Mouse (Mus musculus): ENCODE results near the gene Psmb2. TPM values are rescaled to one million over a fixed set of nuclear protein-coding genes. Genes with fewer than 3 reads are reported as not detected.

Gene Psmb2
- polyA plus RNA-seq, 1 experiment from 2014 or later: 542 TPM

GRCm38 (mm10) chr4:126734700-126735381 is 57.4 kb downstream of the Psmb2 start:
- H3K4me1 ChIP-seq (replicated peaks; ENCODE audit: control insufficient read depth, insufficient read depth, low read length): no peaks in the 10 kb centered on the region; the same call in 1 of the 2 replicates
- H3K9me3 ChIP-seq (ENCODE audit: control insufficient read depth, low read length): no peaks in the 10 kb centered on the region
- peaks cover 92% of the 10 kb centered on the region for H3K27me3 ChIP-seq (replicated peaks; ENCODE audit: control insufficient read depth, insufficient read depth, low read length)
- peak; percentile 70 for DNase-seq (ENCODE audit: low spot score)
- peak overlapping the region; percentile 45 for H3K4me2 ChIP-seq (ENCODE audit: low read length)
- H3K36me3 ChIP-seq (ENCODE audit: control insufficient read depth, insufficient read depth, low read length): no peaks in the 10 kb centered on the region
- no peak overlapping the region for H3K27ac ChIP-seq (ENCODE audit: low read depth)
- 3% methylated on average over 50 of the region's 51 CpGs for WGBS
- H3K9ac ChIP-seq (ENCODE audit: low read length): no peak overlapping the region
- ATAC-seq (replicated peaks; ENCODE audit: low FRiP score, low TSS enrichment, low read depth): no peak
- peak overlapping the region; percentile 25 for H3K4me3 ChIP-seq (ENCODE audit: low read depth, low read length)

GRCm38 (mm10) chr4:126735382-126736000 is 58.1 kb downstream of the Psmb2 start:
- peak overlapping the region; percentile 45 for H3K4me2 ChIP-seq (ENCODE audit: low read length)
- H3K36me3 ChIP-seq (ENCODE audit: control insufficient read depth, insufficient read depth, low read length): no peaks in the 10 kb centered on the region
- peak overlapping the region; percentile 25 for H3K4me3 ChIP-seq (ENCODE audit: low read depth, low read length)
- H3K4me1 ChIP-seq (replicated peaks; ENCODE audit: control insufficient read depth, insufficient read depth, low read length): no peaks in the 10 kb centered on the region; the same call in 1 of the 2 replicates
- H3K27me3 ChIP-seq (replicated peaks; ENCODE audit: control insufficient read depth, insufficient read depth, low read length): peaks cover 86% of the 10 kb centered on the region
- no peak overlapping the region for H3K27ac ChIP-seq (ENCODE audit: low read depth)
- peak; percentile 74 for DNase-seq (ENCODE audit: low spot score)
- H3K9me3 ChIP-seq (ENCODE audit: control insufficient read depth, low read length): no peaks in the 10 kb centered on the region
- 0 out of 2 replicates have a peak, but pooled peaks have one; percentile 26 for ATAC-seq (replicated peaks; ENCODE audit: low FRiP score, low TSS enrichment, low read depth)
- 0 out of 2 replicates have a peak overlapping the region, but pooled peaks have one; percentile 5 for H3K9ac ChIP-seq (ENCODE audit: low read length)
- WGBS: 2% methylated on average over 44 of the region's 62 CpGs

GRCm38 (mm10) chr4:126736001-126736414 is 58.6 kb downstream of the Psmb2 start, which contains the start of gene Tfap2e:
Gene Tfap2e, minus strand, starts transcription at chr4:126736240.
- H3K9ac ChIP-seq (ENCODE audit: low read length): 0 out of 2 replicates have a peak within 1 kb of the TSS, but pooled peaks have one; percentile 5
- peak within 1 kb of the TSS; percentile 25 for H3K4me3 ChIP-seq (ENCODE audit: low read depth, low read length)
- no peaks in the 10 kb centered on the region for H3K36me3 ChIP-seq (ENCODE audit: control insufficient read depth, insufficient read depth, low read length)
- peak; percentile 54; the same call in 1 of the 2 replicates for ATAC-seq (replicated peaks; ENCODE audit: low FRiP score, low TSS enrichment, low read depth)
- WGBS: 3% methylated on average over 32 of the region's 32 CpGs
- H3K4me2 ChIP-seq (ENCODE audit: low read length): peak within 1 kb of the TSS; percentile 45
- H3K9me3 ChIP-seq (ENCODE audit: control insufficient read depth, low read length): no peaks in the 10 kb centered on the region
- DNase-seq (ENCODE audit: low spot score): peak; percentile 79
- H3K4me1 ChIP-seq (replicated peaks; ENCODE audit: control insufficient read depth, insufficient read depth, low read length): no peaks in the 10 kb centered on the region; the same call in 1 of the 2 replicates
- H3K27ac ChIP-seq (ENCODE audit: low read depth): no peak within 1 kb of the TSS
- peaks cover 80% of the 10 kb centered on the region for H3K27me3 ChIP-seq (replicated peaks; ENCODE audit: control insufficient read depth, insufficient read depth, low read length)

- Histone ChIP-seq H3K4me3 (ENCODE audit: low read depth, low read length) (no peak overlapping the region), H3K36me3 (ENCODE audit: control insufficient read depth, insufficient read depth, low read length) (peaks cover 11% of the 10 kb centered on the region), H3K4me2 (ENCODE audit: low read length) (no peak overlapping the region), H3K27ac (ENCODE audit: low read depth) (no peak overlapping the region), H3K4me1 (replicated peaks; ENCODE audit: control insufficient read depth, insufficient read depth, low read length) (no peaks in the 10 kb centered on the region; the same call in 1 of the 2 replicates), H3K27me3 (replicated peaks; ENCODE audit: control insufficient read depth, insufficient read depth, low read length) (peaks cover 39% of the 10 kb centered on the region), H3K9ac (ENCODE audit: low read length) (no peak overlapping the region), H3K9me3 (ENCODE audit: control insufficient read depth, low read length) (no peaks in the 10 kb centered on the region)
- ATAC-seq (replicated peaks; ENCODE audit: low FRiP score, low TSS enrichment, low read depth) (no peak), DNase-seq (ENCODE audit: low spot score) (no peak)
- 23% methylated on average over 10 of the region's 10 CpGs for WGBS
Measured at GRCm38 (mm10) chr4:126739966-126740676, 62.7 kb downstream of the Psmb2 start.

- H3K4me2 ChIP-seq (ENCODE audit: low read length): 0 out of 2 replicates have a peak overlapping the region, but pooled peaks have one; percentile 8
- H3K9me3 ChIP-seq (ENCODE audit: control insufficient read depth, low read length): no peaks in the 10 kb centered on the region
- no peak overlapping the region for H3K9ac ChIP-seq (ENCODE audit: low read length)
- ATAC-seq (replicated peaks; ENCODE audit: low FRiP score, low TSS enrichment, low read depth): peak; percentile 33; the same call in 1 of the 2 replicates
- peaks cover 26% of the 10 kb centered on the region for H3K27me3 ChIP-seq (replicated peaks; ENCODE audit: control insufficient read depth, insufficient read depth, low read length)
- no peak overlapping the region for H3K27ac ChIP-seq (ENCODE audit: low read depth)
- DNase-seq (ENCODE audit: low spot score): peak; percentile 90
- no peak overlapping the region for H3K4me3 ChIP-seq (ENCODE audit: low read depth, low read length)
- 3% methylated on average over 12 of the region's 12 CpGs for WGBS
- H3K36me3 ChIP-seq (ENCODE audit: control insufficient read depth, insufficient read depth, low read length): peaks cover 25% of the 10 kb centered on the region
- H3K4me1 ChIP-seq (replicated peaks; ENCODE audit: control insufficient read depth, insufficient read depth, low read length): no peaks in the 10 kb centered on the region
Measured at GRCm38 (mm10) chr4:126741448-126741847, 64.0 kb downstream of the Psmb2 start.

GRCm38 (mm10) chr4:126742976-126743375 is 65.5 kb downstream of the Psmb2 start:
- peaks cover 37% of the 10 kb centered on the region for H3K36me3 ChIP-seq (ENCODE audit: control insufficient read depth, insufficient read depth, low read length)
- no peak overlapping the region for H3K4me3 ChIP-seq (ENCODE audit: low read depth, low read length)
- WGBS: 37% methylated on average over 2 of the region's 2 CpGs
- H3K27me3 ChIP-seq (replicated peaks; ENCODE audit: control insufficient read depth, insufficient read depth, low read length): peaks cover 11% of the 10 kb centered on the region
- ATAC-seq (replicated peaks; ENCODE audit: low FRiP score, low TSS enrichment, low read depth): no peak
- no peak overlapping the region for H3K9ac ChIP-seq (ENCODE audit: low read length)
- no peaks in the 10 kb centered on the region for H3K4me1 ChIP-seq (replicated peaks; ENCODE audit: control insufficient read depth, insufficient read depth, low read length)
- no peak overlapping the region for H3K4me2 ChIP-seq (ENCODE audit: low read length)
- peak; percentile 46 for DNase-seq (ENCODE audit: low spot score)
- no peaks in the 10 kb centered on the region for H3K9me3 ChIP-seq (ENCODE audit: control insufficient read depth, low read length)
- H3K27ac ChIP-seq (ENCODE audit: low read depth): no peak overlapping the region

- ATAC-seq (replicated peaks; ENCODE audit: low FRiP score, low TSS enrichment, low read depth) (no peak), DNase-seq (ENCODE audit: low spot score) (peak; percentile 49)
- H3K4me3 ChIP-seq (ENCODE audit: low read depth, low read length): no peak overlapping the region
- H3K27me3 ChIP-seq (replicated peaks; ENCODE audit: control insufficient read depth, insufficient read depth, low read length): peaks cover 3% of the 10 kb centered on the region
- H3K4me2 ChIP-seq (ENCODE audit: low read length): no peak overlapping the region
- no peak overlapping the region for H3K27ac ChIP-seq (ENCODE audit: low read depth)
- WGBS: 18% methylated on average over 11 of the region's 11 CpGs
- no peaks in the 10 kb centered on the region for H3K4me1 ChIP-seq (replicated peaks; ENCODE audit: control insufficient read depth, insufficient read depth, low read length)
- H3K9me3 ChIP-seq (ENCODE audit: control insufficient read depth, low read length): no peaks in the 10 kb centered on the region
- peaks cover 45% of the 10 kb centered on the region for H3K36me3 ChIP-seq (ENCODE audit: control insufficient read depth, insufficient read depth, low read length)
- H3K9ac ChIP-seq (ENCODE audit: low read length): no peak overlapping the region
Measured at GRCm38 (mm10) chr4:126743713-126744112, 66.3 kb downstream of the Psmb2 start.

- H3K27me3 ChIP-seq (replicated peaks; ENCODE audit: control insufficient read depth, insufficient read depth, low read length): no peaks in the 10 kb centered on the region
- no peak overlapping the region for H3K4me2 ChIP-seq (ENCODE audit: low read length)
- peak; percentile 50 for DNase-seq (ENCODE audit: low spot score)
- no peaks in the 10 kb centered on the region; the same call in 1 of the 2 replicates for H3K4me1 ChIP-seq (replicated peaks; ENCODE audit: control insufficient read depth, insufficient read depth, low read length)
- H3K27ac ChIP-seq (ENCODE audit: low read depth): no peak overlapping the region
- ATAC-seq (replicated peaks; ENCODE audit: low FRiP score, low TSS enrichment, low read depth): no peak
- WGBS: 95% methylated on average over 14 of the region's 14 CpGs
- no peak overlapping the region for H3K4me3 ChIP-seq (ENCODE audit: low read depth, low read length)
- no peaks in the 10 kb centered on the region for H3K9me3 ChIP-seq (ENCODE audit: control insufficient read depth, low read length)
- H3K36me3 ChIP-seq (ENCODE audit: control insufficient read depth, insufficient read depth, low read length): peaks cover 56% of the 10 kb centered on the region
- no peak overlapping the region for H3K9ac ChIP-seq (ENCODE audit: low read length)
Measured at GRCm38 (mm10) chr4:126744831-126745230, 67.4 kb downstream of the Psmb2 start.

Data from intestine, embryonic 14.5 days (tissue).